Mouse (Mus musculus) midbrain, postnatal 0 days (tissue): ENCODE data around the gene Tceal1. TPM values are rescaled to one million over a fixed set of nuclear protein-coding genes. Genes with fewer than 3 reads are reported as not detected.

Source experiments
- ATAC-seq: fragments of 200-750 bp; cut with Nextera tagmentation; 2 replicates; pipeline ENCODE4 v1.8.0; 2017; ENCODE audit warnings: moderate number of reproducible peaks, mild to moderate bottlenecking, moderate TSS enrichment, moderate library complexity; ENCODE audit not compliant: low FRiP score
- DNase-seq: peaks from one replicate; pipeline ENCODE4 v3.0.0-alpha.2; 2015; ENCODE audit warnings: low spot score
- H3K27ac ChIP-seq: fragments of 300-500 bp; sonication (generic); 2 replicates; pipeline ENCODE4 v1.5.1; 2014; ENCODE audit warnings: low read depth, mild to moderate bottlenecking, low read length, mixed read lengths
- H3K27me3 ChIP-seq: fragments of 300-500 bp; sonication (generic); 2 replicates; pipeline ENCODE4 v1.6.1; 2014; ENCODE audit warnings: low read length, control low read depth, mixed read lengths; ENCODE audit not compliant: insufficient read depth
- H3K36me3 ChIP-seq: fragments of 300-500 bp; sonication (generic); 2 replicates; pipeline ENCODE4 v1.6.1; 2014; ENCODE audit warnings: low read length, control low read depth, mixed read lengths; ENCODE audit not compliant: insufficient read depth
- H3K4me1 ChIP-seq: fragments of 300-500 bp; sonication (generic); 2 replicates; pipeline ENCODE4 v1.6.1; 2014; ENCODE audit warnings: mild to moderate bottlenecking, control low read depth, antibody characterized with exemption, low read length, mixed read lengths; ENCODE audit not compliant: insufficient read depth
- H3K4me2 ChIP-seq: fragments of 300-500 bp; sonication (generic); 2 replicates; pipeline ENCODE4 v1.6.1; 2014; ENCODE audit warnings: low read depth, mild to moderate bottlenecking, low read length, mixed read lengths; ENCODE audit not compliant: poor library complexity, severe bottlenecking
- H3K4me3 ChIP-seq: fragments of 300-500 bp; sonication (generic); 2 replicates; pipeline ENCODE4 v1.5.1; 2014; ENCODE audit warnings: low read depth, mild to moderate bottlenecking, low read length, moderate library complexity
- H3K9ac ChIP-seq: fragments of 300-500 bp; sonication (generic); replicated peaks from 2 replicates; pipeline ENCODE4 v1.6.1; 2014; ENCODE audit warnings: mild to moderate bottlenecking, low read length, moderate library complexity, mixed read lengths; ENCODE audit not compliant: poor library complexity, severe bottlenecking
- H3K9me3 ChIP-seq: fragments of 300-500 bp; sonication (generic); 2 replicates; pipeline ENCODE4 v1.6.1; 2016; ENCODE audit warnings: low read length, control low read depth
- CTCF ChIP-seq: IDR thresholded peaks from 2 replicates; pipeline ENCODE4 v1.5.1; 2016; ENCODE audit warnings: antibody characterized with exemption, mild to moderate bottlenecking
- WGBS: fragments of 180-500 bp; shearing (Covaris S2); extraction: QIAGEN DNeasy Blood & Tissue Kit; methylation state at CpG from one replicate; pipeline ENCODE4 v1.1.7; 2014; 5-methylcytosine and 5-hydroxymethylcytosine counted together
- polyA plus RNA-seq: library from polyadenylated mRNA; unstranded; fragments of >200 nt; fragmentation: Nextera tagmentation; extraction: Ambion mirVana; gene quantifications from 2 replicates; pipeline ENCODE4 v1.2.1, GENCODE M21; 2015
- total RNA-seq: library from RNA; depleted of rRNA; stranded (reverse); fragments of >200 nt; gene quantifications from 2 replicates; pipeline ENCODE4 v1.2.3, GENCODE M21; 2014; rRNA removed

Gene Tceal1
- total and polyA plus RNA-seq, 2 experiments from 2014 or later: 23.2 to 24.0 TPM

DNA sequence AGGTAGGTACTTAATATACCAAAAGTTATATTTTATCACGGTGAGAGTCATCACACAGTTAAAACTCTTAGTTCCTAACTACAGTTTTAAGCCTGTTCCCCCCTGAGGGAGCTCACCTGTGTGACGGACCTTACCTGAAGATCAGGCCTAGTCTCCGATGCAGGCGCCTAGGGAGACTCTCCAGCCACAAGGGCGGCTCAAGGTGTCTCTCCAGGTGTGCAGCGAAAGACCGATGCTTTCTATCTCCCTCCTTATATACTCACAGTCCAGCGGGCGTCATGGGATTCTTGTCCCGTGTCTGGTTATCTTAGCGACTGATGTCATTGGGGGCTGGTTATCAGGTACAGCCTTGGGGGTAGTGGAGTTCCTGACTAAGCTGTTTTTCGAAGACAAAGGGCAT lies 35.7 kb downstream of the Tceal1 start, which contains the start of gene Morf4l2:
Gene Morf4l2 (minus strand): TSS at position 232 of the 400 bp plus-strand sequence.
- Histone ChIP-seq H3K9me3 (no peaks in the 10 kb centered on the region), H3K27ac (peak within 1 kb of the TSS; percentile 83), H3K9ac (peak within 1 kb of the TSS; percentile 44; the same call in 1 of the 2 replicates), H3K27me3 (no peaks in the 10 kb centered on the region), H3K4me3 (peak within 1 kb of the TSS; percentile 39), H3K36me3 (no peaks in the 10 kb centered on the region), H3K4me2 (peak within 1 kb of the TSS; percentile 44), H3K4me1 (no peaks in the 10 kb centered on the region)
- ATAC-seq (no peak), DNase-seq (no peak)
- 90% methylated on average over 12 of the region's 12 CpGs for WGBS
- TF ChIP-seq CTCF: no peak

DNA sequence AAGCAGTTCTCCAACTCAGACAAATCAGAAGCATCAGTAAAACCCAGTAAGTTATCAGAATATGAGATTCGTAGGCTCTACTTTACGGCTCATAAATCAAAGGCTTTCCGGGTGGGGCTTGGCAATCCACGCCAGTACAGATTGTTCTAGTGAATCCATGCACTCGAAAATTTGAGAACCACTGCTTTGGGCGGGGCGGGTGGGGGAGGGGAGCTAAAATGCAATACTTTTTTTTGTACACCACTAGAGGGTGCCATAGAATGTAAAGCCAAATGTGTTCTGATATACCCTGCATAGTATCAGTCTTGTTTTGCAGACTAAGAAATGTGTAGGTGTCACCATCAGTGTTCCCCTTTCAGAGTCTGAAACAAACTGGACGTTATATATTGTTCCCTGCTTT lies 36.9 kb downstream of the Tceal1 start:
- WGBS: 79% methylated on average over 8 of the region's 8 CpGs
- peak; percentile 56 for TF ChIP-seq CTCF
- Histone ChIP-seq H3K36me3 (no peaks in the 10 kb centered on the region), H3K4me3 (no peak overlapping the region), H3K4me1 (no peaks in the 10 kb centered on the region), H3K27ac (no peak overlapping the region), H3K4me2 (no peak overlapping the region), H3K27me3 (no peaks in the 10 kb centered on the region), H3K9ac (no peak overlapping the region), H3K9me3 (no peaks in the 10 kb centered on the region)
- ATAC-seq (no peak), DNase-seq (peak; percentile 35)

DNA sequence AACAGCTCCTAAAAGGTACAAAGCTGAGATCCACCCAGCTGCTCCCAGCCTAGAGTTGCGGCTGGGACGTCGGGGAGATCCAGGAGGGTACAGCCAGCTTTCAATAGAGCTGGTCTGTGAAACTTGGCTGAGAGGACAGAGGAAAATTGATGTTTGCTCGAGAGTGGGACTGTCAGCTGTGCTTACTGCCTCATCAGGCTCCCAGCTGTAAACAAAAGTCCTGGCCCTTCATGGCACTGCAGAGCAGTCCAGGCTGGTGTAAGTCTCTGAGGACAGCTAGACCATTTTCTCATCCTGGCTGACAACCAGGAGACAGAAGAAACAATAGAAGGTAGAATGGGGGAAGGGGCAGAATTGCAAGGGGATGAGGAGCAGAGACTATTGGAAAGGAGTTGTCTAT lies 41.5 kb downstream of the Tceal1 start:
- Histone ChIP-seq H3K9me3 (no peaks in the 10 kb centered on the region), H3K36me3 (no peaks in the 10 kb centered on the region), H3K4me2 (no peak overlapping the region), H3K4me1 (no peaks in the 10 kb centered on the region), H3K9ac (no peak overlapping the region), H3K4me3 (no peak overlapping the region), H3K27me3 (no peaks in the 10 kb centered on the region), H3K27ac (no peak overlapping the region)
- ATAC-seq: no peak
- DNase-seq: no peak
- no peak for TF ChIP-seq CTCF
- 79% methylated on average over 4 of the region's 4 CpGs for WGBS

DNA sequence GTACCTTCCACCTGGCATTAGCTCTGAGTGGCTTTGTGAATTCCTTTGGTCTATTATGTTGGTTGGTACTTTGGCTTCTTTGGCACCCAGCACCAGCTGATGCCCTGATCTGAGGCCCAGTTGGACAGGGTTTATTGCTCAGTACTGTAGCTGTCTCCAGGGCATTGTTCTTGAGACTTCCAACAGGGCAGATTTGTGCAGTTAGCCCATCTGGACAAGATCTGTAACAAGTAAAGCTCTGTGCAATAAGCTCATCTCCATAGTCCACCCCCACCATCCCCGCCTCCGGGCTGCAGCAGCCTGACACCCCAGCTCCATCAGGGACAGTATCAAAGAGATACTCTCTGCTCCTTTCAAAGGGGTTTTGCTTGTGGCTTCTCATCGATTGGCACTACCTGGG lies 47.7 kb downstream of the Tceal1 start:
- ATAC-seq (no peak), DNase-seq (peak; percentile 5)
- WGBS: 73% methylated on average over 3 of the region's 3 CpGs
- TF ChIP-seq CTCF: no peak
- no peak overlapping the region for H3K4me3 ChIP-seq
- no peaks in the 10 kb centered on the region for H3K27me3 ChIP-seq
- H3K9me3 ChIP-seq: no peaks in the 10 kb centered on the region
- no peak overlapping the region for H3K4me2 ChIP-seq
- no peak overlapping the region for H3K9ac ChIP-seq
- no peaks in the 10 kb centered on the region for H3K36me3 ChIP-seq
- no peak overlapping the region for H3K27ac ChIP-seq
- H3K4me1 ChIP-seq: no peaks in the 10 kb centered on the region

Other genes with a start within 250 kb of the Tceal1 start
- gene Kir3dl1, start 190.0 kb upstream of the Tceal1 start, total RNA-seq: not detected in 2 replicates
- gene Kir3dl1, start 190.0 kb upstream of the Tceal1 start, polyA plus RNA-seq: not detected in 2 replicates
- gene Kir3dl2, start 163.9 kb upstream of the Tceal1 start, total RNA-seq: 1.1 and 1.4 TPM in 2 replicates
- gene Kir3dl2, start 163.9 kb upstream of the Tceal1 start, polyA plus RNA-seq: 0.59 and 0.68 TPM in 2 replicates
- gene Tceal3, start 117.1 kb upstream of the Tceal1 start, total RNA-seq: 34.6 and 39.3 TPM in 2 replicates
- gene Tceal3, start 117.1 kb upstream of the Tceal1 start, polyA plus RNA-seq: 101 and 109 TPM in 2 replicates
- gene Morf4l2, start 35.7 kb downstream of the Tceal1 start, total RNA-seq: 355 and 449 TPM in 2 replicates
- 603 and 621 TPM in 2 replicates for gene Morf4l2, start 35.7 kb downstream of the Tceal1 start, polyA plus RNA-seq
- 0.33 TPM in 1 of 2 replicates, not detected in the other for gene Glra4, start 72.2 kb downstream of the Tceal1 start, total RNA-seq
- gene Glra4, start 72.2 kb downstream of the Tceal1 start, polyA plus RNA-seq: not detected in 2 replicates
- gene Plp1, start 114.7 kb downstream of the Tceal1 start, total RNA-seq: 17.7 and 23.3 TPM in 2 replicates
- gene Plp1, start 114.7 kb downstream of the Tceal1 start, polyA plus RNA-seq: 10.2 and 13.5 TPM in 2 replicates
- gene Rab9b, start 160.8 kb downstream of the Tceal1 start, total RNA-seq: 31.7 and 31.8 TPM in 2 replicates
- gene Rab9b, start 160.8 kb downstream of the Tceal1 start, polyA plus RNA-seq: 17.1 and 22.3 TPM in 2 replicates
- gene H2bfm, start 219.3 kb downstream of the Tceal1 start, total RNA-seq: not detected in 2 replicates
- gene H2bfm, start 219.3 kb downstream of the Tceal1 start, polyA plus RNA-seq: not detected in 2 replicates